Mouse (Mus musculus) left cerebral cortex, postnatal 10 days (tissue): Measurements from ENCODE around the gene Prickle2. TPM values are rescaled to one million over a fixed set of nuclear protein-coding genes. Genes with fewer than 3 reads are reported as not detected.

ENCODE experiments used
- DNase-seq, 2 experiments: peaks; one replicate each; pipeline ENCODE4 v3.0.0; 2021 to 2022; ENCODE audit warnings: low spot score in 2 of 2, mixed read lengths in 1 of 2; ENCODE audit errors: extremely low spot score in 1 of 2
- intact Hi-C: fragments of 180-260 bp; cut with DNase I; formaldehyde crosslinking; loops from one replicate; pipeline ENCODE4 v1.15.1; 2025
- total RNA-seq, 2 experiments: library from RNA; stranded (reverse); gene quantifications; 2 replicates each; pipeline ENCODE4 v1.2.3; 2021

The Prickle2 gene
- total RNA-seq, 2 experiments from 2014 or later, result 168 to 172 TPM

DNA sequence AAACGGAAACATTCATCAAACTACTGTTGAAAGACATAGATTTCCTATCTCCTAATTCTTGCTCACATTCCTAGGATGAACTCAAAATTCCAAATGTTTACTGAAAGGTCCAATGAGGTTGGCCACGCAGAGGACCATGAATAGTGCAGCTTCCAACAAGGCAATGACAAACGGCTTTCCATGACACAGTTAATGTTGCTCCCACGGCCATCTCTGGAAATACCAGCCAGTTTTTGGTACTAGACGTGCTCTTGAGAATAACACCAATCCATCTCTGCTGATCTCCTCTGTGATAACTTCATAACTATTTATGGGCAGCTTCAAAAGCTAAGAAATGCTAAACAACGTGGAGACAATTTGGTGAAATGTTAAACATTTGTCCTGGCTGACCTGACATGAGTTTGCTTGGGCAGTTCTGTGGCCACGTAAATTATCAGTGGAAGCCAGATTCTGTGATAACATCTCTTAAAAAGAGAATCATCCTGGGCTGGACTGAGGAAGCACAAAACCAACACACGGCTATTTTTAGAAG is 31.5 kb downstream of the Prickle2 start:
- intact Hi-C loops, result no loop called here
- DNase-seq, result no peak

DNA sequence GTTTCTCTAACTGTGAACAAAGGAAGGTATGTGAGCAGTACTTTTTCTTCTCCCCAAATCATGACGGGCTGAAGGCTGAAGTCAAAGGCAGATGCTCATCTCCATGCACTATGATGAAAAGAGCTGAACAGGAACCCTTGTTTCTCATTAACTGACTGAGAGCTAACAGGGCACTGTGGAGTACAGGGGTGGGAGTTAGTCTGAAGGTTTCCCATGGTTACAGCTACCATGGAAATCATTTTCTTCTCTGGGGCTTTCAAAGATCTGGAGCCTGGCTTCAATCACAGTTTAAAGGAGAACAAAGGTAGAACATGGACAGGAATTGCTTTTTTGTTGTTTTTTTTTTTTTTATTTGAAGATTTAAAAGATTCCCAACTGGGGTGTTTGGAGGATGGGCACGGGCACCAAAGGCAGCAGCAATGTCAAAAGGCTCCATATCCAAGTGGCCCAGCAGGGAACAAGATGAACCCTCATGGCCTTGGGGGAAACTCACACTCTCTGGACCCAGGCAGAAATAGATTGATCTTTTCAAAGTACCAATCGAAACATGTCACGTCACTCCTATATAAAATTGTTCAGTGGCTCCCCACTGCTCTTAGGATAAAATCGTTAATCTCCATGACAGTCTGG is 35.3 kb downstream of the Prickle2 start:
- intact Hi-C loops, result no loop called here
- no peak for DNase-seq

DNA sequence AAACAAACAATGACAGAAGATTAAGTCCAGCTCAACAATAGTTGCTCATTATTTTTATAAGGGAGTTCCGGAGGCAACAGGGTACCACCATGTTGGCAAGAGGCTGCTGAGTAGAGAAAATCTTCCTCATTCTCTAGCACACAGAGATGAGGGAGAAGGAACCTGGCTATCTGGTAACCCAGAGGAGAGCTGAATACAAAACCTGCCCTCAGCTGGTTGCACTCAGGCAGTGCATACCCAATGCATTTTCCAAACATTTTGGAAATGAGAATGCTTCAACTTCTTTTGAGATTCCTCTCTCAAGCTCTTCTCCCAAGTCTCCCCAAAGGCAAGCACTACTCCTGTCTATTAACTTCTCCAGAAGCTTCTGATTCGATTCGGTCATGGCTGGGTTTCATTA is 36.3 kb downstream of the Prickle2 start:
- intact Hi-C loops, result loop anchor here (5.0 kb wide), 2 partner anchors 137 to 192 kb away; no protein-coding TSS in a partner anchor
- no peak for DNase-seq

DNA sequence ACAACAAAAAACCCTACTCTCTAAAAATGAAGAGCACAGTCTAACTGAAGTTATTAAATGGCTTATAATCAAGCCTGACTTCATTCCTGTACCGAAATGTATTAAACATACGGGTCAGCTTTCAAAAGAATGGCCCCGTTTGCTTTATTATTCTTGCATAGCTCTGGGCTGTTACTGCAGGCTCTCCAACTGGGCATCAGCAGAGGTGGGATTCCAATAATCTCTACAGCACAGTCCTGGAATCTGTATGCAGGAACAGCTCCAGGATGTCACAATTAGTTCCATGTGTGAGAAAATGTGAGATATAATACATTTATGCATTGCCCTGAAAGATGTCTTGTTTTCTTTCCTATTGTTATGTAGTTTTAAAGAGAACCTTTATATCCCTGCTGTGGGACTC is 38.4 kb downstream of the Prickle2 start:
- no peak for DNase-seq
- intact Hi-C loops, result loop anchor here (5.0 kb wide), 2 partner anchors 135 to 190 kb away; no protein-coding TSS in a partner anchor

DNA sequence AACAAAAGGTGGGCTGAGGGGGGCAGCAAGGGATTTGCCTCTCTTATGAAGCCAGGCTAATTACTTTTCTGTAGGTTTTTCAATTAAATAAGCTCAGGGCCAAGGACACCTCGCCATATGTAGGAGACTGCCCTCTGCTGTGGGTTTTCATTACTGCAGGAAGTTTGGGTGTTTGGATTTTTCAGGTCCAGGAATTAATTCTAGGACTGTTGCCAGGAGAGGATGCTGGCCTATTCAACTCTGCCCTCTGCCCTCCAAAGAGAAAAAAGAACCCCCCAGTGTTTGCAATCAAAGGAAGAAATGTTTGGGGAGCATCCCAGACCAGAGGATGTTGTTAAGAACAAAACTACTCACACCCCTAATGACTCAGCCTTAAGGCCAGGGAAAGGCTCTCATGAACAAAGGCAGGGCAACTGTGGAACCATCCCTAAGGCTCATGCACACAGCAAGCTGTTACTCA is 40.4 kb downstream of the Prickle2 start:
- intact Hi-C loops, result loop anchor here (5.0 kb wide), 2 partner anchors 133 to 188 kb away; no protein-coding TSS in a partner anchor

DNA sequence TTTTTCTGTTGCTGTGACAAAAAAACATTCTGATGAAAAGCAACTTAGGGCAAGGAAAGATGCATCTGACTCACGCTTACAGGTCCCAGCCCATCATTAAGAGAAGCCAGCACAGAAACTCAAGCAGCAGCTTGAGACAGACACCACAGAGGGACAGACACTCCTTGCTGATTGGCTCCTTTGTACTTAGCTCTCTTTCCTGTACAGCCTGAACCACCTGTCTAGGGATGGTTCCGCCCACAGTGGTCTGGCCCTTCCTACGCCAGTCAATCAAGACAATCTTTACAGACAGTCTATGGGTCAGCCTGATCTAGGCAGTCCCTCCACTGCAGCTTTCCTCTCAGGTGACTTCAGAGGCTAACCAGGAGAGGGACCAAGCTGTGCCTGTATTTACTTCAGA is 42.1 kb downstream of the Prickle2 start:
- intact Hi-C loops, result loop anchor here (5.0 kb wide), 3 partner anchors 63 to 377 kb away; no protein-coding TSS in a partner anchor

More for the DNA sequence above, 40.4 kb downstream of the Prickle2 start:
- DNase-seq, result peak; percentile 71 to 76

DNA sequence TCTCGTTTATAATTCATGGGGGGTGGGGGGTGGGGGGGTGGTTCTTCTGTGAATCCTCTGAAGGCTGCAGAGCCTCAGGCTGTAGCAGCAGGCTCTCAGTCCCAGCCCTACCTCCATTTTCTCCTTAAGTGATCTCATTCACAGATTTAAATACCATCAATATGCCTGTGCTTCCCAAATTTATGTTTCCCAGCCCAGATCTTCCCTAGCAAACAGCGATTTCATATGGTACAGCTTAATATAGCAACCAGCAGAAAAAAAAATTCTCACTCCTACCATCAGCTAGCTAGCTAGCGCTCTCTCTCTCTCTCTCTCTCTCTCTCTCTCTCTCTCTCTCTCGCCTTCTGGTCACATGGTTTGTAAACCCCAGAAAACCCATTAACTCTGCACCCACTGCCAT is 42.5 kb downstream of the Prickle2 start:
- intact Hi-C loops, result loop anchor here (5.0 kb wide), 3 partner anchors 64 to 376 kb away; no protein-coding TSS in a partner anchor

More for the DNA sequence above, 42.1 kb downstream of the Prickle2 start:
- DNase-seq, result peak in 1 of 2 experiments; percentile 25

DNA sequence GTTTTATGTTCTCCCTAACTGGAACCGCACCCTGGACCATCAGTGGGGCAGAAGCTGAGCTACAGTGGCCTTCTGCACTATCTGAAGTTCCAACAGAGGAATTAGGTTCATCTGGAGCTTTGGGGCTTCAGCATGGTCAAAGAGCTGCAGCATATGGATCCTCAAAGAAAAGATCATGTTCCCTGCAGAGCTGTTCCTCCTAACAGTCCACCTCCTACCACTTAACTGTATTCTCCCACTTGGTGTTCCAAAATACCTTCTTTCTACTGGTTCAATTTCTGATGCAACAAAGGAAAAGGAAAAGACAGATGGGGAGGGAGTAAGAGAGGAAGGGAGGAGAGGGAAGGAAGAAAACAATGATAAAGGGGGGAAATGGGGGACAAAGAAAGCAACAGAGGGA is 56.9 kb downstream of the Prickle2 start:
- intact Hi-C loops, result no loop called here
- no peak for DNase-seq

More for the DNA sequence above, 42.5 kb downstream of the Prickle2 start:
- peak in 1 of 2 experiments; percentile 65 for DNase-seq

DNA sequence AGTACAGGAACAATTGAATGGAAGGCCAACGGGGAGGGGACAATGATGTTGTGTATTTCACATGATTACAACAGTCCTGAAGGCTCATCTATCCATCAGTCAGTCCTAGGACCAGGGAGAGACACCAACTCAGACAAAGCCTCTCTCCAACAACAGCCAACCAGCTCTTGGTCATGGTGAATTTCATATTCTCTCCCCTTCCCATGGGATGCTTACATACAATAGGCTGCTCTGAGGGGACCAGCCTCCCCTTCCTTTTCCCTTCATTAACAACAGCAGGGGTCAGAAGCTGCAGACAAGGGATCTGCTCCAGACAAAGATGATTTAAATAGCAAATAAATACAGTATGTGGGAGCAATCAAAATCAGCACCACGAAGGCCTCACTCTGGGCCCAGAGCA is 57.4 kb downstream of the Prickle2 start:
- DNase-seq, result no peak
- intact Hi-C loops, result no loop called here

DNA sequence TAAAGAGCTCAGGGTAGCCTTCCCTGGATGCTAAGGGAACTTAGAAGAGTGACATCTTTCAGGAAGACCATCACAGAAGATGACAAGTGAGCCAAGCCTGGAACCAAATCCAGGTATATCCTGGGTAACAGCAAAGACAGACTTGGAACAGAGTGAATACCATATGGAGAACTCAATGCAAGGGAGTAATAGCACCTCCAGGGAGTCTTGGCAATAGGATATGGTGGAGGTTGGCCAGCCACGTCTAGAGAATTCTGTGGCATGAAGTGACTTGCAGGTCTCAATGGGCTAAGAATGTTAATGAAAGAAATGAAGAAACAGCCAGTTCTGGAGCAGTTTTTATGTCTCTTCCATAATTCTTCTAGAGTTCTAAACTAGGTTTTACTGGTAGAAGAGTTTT is 63.0 kb downstream of the Prickle2 start:
- intact Hi-C loops, result no loop called here
- DNase-seq, result no peak

DNA sequence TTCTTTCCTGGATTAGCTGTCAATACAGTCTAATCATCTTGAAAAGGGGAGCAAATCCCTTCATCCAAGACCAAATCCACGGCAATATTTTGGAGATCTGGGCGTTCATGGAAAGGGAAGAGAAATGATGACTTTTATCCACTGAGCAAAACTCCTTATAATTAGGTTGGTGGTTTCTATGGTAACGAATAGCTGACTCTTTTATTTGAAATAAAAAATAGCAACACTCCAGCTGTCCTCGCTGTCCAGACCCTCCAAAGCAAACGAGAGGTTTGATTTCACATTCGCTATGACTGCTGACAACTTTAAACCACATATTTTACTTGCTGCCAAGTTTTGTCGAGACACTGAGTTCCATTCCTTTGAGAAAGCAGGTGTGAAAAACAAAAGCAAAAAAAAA is 64.0 kb downstream of the Prickle2 start:
- no peak for DNase-seq
- intact Hi-C loops, result no loop called here

DNA sequence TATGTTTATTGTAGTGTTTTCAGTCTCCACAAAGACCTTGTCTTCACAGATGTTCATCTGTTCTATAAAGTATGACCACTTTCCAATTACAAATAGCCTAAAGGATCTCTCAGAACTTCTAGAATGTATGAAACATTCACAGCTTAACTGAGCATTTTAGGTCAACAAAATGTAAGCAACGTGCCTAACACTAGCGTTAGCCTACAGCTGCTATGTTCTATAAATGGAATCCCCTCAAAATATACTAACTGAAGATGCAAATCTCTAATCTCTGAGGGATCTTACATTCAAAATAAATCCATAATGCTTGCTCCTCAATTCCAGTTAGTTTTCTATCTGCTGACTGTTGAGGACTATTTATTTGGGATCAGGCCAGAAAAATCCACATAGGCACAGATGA is 65.1 kb downstream of the Prickle2 start:
- intact Hi-C loops, result no loop called here
- no peak for DNase-seq

DNA sequence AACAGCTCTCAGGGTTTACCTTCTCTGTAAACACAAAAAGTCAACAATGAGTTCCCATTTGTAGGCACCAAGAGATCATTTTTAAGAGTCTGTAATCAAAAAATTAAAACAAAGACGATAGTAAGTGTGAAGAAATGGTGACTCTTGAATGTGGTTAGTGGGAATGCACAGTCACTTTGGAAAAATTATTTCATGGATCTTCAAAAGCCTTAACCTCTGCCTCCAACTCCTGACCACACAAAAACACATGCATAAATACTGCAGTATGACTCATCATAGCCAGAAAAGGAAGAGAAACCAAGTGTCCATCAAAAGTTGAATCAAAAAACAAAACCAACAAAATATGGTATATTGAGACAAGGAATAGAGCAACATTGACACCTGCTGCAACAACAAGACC is 69.5 kb downstream of the Prickle2 start:
- intact Hi-C loops, result no loop called here
- no peak for DNase-seq

DNA sequence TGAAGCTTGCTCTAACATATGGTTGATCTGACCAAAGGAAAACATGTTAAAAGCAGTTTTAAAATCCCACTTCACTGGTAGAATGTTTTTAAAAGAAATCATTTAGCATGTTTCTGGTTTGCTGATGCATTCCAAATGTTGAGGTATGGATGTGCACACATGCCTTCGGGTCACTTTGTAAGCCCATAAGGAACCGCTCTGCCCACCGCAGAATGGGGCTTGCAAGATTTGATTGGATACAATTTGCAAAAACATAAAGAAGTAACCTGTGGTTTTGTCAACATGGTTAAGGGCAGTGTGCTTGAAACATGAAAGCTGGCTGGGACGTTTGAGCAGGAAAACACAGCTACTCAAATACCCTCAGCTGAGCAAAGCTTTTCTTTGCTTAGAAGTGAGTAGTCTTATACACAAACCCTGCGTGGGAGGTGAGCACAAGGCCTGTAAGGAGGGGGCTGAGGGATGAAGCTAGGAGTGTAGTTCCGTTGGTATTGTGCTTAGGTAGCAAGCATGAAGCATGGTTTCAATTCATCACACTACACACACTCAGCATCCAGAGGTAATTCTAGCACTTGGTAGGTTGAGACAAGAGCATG is 71.0 kb downstream of the Prickle2 start:
- no peak for DNase-seq
- intact Hi-C loops, result no loop called here

DNA sequence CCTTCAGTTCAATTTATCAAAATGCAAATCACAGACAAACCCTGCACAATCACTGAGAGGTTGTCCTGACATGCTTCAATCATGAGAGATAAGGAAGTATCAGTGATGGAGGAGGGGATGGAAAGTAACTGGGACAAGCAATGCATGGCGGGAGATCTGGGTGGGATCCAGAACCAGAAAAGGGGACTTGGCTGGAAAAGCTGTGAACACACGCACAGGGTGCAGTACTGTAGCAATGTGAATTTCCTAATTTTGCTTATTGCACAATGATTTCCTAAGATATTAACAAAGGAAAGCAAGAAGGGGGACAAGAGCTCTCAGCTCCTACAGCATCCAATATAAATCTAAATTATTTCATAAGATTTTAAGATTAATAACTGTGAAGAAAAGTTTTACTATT is 75.0 kb downstream of the Prickle2 start:
- intact Hi-C loops, result no loop called here
- DNase-seq, result no peak

DNA sequence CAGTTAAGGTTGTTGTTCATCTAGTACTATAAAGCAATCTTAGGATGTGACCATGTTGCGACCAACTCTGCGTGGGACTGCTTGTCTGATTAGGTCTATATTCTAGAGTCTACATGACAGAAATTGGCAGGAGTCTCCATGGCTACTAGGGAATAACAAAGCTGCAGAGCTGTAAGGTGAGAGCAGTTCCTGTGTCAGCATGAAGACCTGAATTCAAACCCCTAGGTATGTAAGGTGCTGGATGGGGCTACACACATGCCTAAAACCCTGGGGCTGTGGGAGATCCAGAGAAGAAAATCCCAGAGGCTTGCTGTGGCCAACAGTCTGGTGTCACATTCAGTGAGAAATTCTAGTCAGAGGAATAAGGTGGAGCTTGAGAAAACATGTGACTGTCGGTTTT is 78.2 kb downstream of the Prickle2 start:
- intact Hi-C loops, result no loop called here
- no peak for DNase-seq

DNA sequence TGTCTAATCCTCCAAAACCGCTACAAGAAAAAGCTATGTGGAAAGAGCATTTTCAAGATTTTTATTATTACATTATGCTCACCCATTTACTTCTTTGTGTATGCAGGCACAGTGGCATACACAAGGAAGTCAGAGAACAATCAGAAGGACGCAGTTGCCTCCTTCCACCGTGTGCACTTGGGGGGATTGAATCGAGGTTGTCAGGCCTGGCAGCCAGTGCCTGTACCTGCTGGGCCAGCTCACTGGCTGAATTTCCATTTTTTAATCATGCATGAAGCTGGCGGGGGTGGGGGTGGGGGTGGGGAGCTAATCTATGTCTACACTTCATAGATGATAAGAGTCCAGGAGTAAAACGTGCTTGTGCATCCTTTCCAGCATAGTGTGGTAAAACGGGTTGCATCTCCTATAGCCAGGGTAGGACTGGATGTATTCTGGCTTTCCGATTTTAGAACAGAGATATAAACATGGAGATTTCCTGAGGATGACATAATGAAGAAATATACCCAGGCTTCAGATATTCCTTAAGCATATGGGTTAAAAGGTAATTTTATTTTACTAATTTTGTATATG is 78.8 kb downstream of the Prickle2 start:
- no peak for DNase-seq
- intact Hi-C loops, result no loop called here

DNA sequence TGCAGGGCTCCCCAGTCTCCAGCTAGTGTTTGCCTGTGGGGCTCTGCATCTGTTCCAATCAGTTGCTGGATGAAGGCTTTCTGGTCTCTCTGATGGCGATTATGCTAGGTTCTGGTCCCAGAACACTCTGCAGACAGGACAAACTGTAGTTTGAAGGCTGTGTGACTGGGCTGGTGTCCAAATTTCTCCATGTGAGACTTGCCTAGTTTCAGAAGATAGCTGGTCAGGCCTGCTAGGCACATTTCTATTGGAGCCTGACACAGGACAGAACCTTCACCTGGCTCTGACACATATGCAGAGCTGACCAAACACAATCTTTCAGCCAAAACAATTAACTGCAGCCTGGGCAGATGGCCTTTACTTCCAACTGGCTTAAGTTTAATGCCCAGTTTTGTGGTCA is 80.0 kb downstream of the Prickle2 start:
- intact Hi-C loops, result no loop called here
- DNase-seq, result no peak

DNA sequence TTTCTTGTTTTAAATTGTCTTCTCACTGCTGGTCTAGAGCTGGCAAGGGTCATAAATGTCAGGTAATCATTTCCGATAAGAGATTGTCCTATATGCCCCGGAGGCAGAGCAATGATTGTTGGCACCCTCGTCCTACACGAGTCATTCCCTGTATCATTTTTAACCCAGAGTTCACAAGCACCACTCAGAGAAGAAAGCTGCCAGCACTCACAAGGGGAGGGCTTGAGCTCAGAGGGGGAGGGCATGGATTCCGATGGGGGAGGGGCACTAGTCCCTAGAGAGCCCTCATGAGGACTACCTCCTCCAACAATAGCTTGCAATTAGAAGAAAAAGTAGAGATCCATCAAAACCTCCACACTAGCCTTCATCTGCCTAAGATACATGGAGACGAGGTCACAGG is 81.6 kb downstream of the Prickle2 start:
- intact Hi-C loops, result no loop called here
- DNase-seq, result no peak

DNA sequence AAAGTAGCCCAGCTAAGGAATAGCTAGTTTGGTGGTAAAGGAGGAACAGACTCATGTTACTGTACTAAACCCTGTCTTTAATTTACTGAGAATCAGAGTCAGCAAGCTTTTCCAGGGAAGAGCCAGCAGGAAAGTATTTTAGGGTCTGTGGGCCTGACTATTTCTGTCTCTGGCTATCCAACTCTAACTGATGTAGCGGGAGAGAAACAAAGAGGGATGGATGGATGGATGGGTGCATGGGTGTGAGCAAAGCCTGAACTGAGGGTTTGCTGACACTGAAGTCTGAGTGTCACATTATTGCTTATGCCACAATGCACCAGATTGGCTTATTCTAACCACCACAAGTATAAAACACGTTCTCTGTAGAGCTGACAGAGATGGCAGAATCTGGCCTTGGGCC is 88.8 kb downstream of the Prickle2 start:
- intact Hi-C loops, result no loop called here
- no peak for DNase-seq
